Mouse (Mus musculus) C2C12 (cell line): Measurements from ENCODE around the gene Oprm1.

ENCODE experiments used
- CTCF ChIP-seq: IDR thresholded peaks from one replicate; pipeline ENCODE4 v1.5.1; 2011; ENCODE audit not compliant: control insufficient read depth, insufficient read depth, insufficient read length
- MAX ChIP-seq: IDR thresholded peaks from one replicate; pipeline ENCODE4 v1.6.1; 2011; ENCODE audit warnings: mild to moderate bottlenecking, control low read depth
- MYOD1 ChIP-seq: IDR thresholded peaks from one replicate; pipeline ENCODE4 v1.6.1; 2011; ENCODE audit warnings: low read depth; ENCODE audit not compliant: control insufficient read depth, insufficient read length
- MYOG ChIP-seq: IDR thresholded peaks from one replicate; pipeline ENCODE4 v1.6.1; 2011; ENCODE audit not compliant: control insufficient read depth, insufficient read length; ENCODE audit errors: extremely low read depth
- USF1 ChIP-seq: IDR thresholded peaks from one replicate; pipeline ENCODE4 v1.6.1; 2011; ENCODE audit warnings: low read depth, mild to moderate bottlenecking, control low read depth, moderate library complexity

- no peak for TF ChIP-seq CTCF
- no peak for TF ChIP-seq USF1
- TF ChIP-seq MYOD1: no peak
- TF ChIP-seq MYOG: no peak
- no peak for TF ChIP-seq MAX
These were observed 310.3 kb downstream of the Oprm1 start for GRCm38 (mm10) chr10:7068608-7069007.
